Mouse (Mus musculus): Measurements from ENCODE around the gene Exosc6. TPM values are rescaled to one million over a fixed set of nuclear protein-coding genes. Genes with fewer than 3 reads are reported as not detected.
"Not testable (repeated sequence)": the region's sequence is repeated elsewhere in the genome, so short reads cannot be mapped to it uniquely, and the experiment has no call there.

Gene Exosc6
- 17.7 and 20.5 TPM in 2 replicates for polyA plus RNA-seq (2015; fragmentation: Nextera tagmentation; extraction: Ambion mirVana)

DNA sequence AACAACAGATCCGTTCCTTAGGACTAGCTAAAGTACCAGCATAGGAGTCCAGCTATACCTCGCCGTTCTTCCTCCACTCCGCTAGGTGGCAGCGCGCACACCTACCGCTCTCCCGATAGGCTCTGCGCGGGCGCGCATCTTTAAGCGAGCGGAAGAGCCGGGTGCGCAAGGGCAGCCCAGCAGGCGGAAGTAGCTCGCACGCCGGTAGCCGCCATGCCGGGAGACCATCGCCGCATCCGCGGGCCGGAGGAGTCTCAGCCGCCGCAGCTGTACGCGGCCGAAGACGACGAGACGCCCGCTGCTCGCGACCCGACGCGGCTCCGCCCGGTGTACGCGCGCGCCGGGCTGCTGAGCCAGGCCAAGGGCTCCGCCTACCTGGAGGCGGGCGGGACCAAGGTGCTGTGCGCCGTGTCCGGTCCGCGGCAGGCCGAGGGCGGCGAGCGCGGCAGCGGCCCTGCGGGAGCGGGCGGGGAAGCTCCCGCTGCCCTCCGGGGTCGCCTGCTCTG is at the start of gene Exosc6:
Exosc6 (plus strand) TSS at position 182 of the 506 bp plus-strand sequence.
- WGBS, result under 1% methylated on average over 64 of the region's 68 CpGs
- peak; percentile 90 for ATAC-seq (ENCODE audit: insufficient read depth, low FRiP score, low read depth)
- peaks cover 37% of the 10 kb centered on the region for H3K36me3 ChIP-seq

DNA sequence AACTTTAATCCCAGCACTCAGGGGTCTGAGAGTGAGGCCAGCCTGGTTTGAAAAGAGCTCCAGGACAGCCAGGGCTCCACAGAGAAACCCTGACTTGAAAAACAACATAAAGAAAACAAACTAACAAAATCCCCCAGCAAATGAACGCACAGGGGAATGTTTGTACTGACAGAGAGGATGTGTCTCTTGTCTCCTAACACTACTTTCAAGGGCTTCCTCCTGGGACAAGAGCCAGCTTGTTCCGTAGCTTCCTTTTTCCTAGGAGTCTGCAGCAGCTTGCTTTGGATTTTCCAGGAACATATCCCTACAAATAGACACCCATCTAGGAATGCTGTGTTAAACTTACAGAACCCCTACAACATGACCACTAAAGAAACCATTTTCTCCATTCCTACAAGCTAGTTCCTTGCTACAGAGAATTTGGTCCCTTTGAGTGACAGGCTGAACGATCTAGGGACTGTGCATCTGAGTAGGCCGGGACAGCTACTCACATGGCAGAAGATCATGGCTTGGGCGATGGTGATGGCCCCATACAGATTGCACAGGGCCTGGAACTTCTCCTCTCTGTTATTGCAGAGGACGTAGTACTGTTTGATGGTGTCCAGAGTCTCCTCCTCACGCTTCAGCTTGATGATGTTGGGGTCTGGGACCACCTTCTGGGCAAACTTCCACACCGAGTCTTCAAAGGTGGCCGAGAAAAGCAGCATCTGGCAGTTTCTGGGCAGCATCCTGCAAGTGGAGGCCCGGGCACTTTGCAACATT is 45.7 kb upstream of the Exosc6 start:
- H3K27me3 ChIP-seq (replicated peaks); H3K9me3 ChIP-seq; H3K4me3 ChIP-seq (replicated peaks); H3K4me1 ChIP-seq; H3K27ac ChIP-seq; ATAC-seq (ENCODE audit: insufficient read depth, low FRiP score, low read depth); H3K9ac ChIP-seq; H3K4me2 ChIP-seq: not testable (repeated sequence)
- H3K36me3 ChIP-seq, result peaks cover 25% of the 10 kb centered on the region
- 86% methylated on average over 9 of the region's 10 CpGs for WGBS

More for the DNA sequence above, at the start of gene Exosc6:
- Histone ChIP-seq H3K9ac (peak within 1 kb of the TSS; percentile 84), H3K4me3 (replicated peaks) (peak within 1 kb of the TSS; percentile 85), H3K4me2 (peak within 1 kb of the TSS; percentile 90), H3K27ac (peak within 1 kb of the TSS; percentile 92), H3K4me1 (peaks cover 14% of the 10 kb centered on the region), H3K9me3 (no peaks in the 10 kb centered on the region), H3K27me3 (replicated peaks) (no peaks in the 10 kb centered on the region)

DNA sequence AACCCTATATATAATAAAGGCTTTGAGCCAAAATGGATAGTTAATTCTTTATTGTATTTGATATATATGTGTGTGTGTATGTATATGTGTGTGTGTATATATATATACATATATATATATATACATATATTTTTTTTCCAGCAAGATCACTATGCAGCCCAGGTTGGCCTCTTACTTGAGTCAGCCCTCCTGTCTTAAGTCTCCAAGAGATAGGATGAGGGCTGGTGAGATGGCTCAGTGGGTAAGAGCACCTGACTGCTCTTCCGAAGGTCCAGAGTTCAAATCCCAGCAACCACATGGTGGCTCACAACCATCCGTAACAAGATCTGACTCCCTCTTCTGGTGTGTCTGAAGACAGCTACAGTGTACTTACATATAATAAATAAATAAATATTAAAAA is 29.5 kb upstream of the Exosc6 start:
- H3K9ac ChIP-seq; ATAC-seq (ENCODE audit: insufficient read depth, low FRiP score, low read depth); H3K27me3 ChIP-seq (replicated peaks); H3K4me1 ChIP-seq; H3K4me2 ChIP-seq; H3K27ac ChIP-seq; H3K4me3 ChIP-seq (replicated peaks); H3K9me3 ChIP-seq; H3K36me3 ChIP-seq: not testable (repeated sequence)
- WGBS, result 85% methylated on average over 2 of the region's 2 CpGs

DNA sequence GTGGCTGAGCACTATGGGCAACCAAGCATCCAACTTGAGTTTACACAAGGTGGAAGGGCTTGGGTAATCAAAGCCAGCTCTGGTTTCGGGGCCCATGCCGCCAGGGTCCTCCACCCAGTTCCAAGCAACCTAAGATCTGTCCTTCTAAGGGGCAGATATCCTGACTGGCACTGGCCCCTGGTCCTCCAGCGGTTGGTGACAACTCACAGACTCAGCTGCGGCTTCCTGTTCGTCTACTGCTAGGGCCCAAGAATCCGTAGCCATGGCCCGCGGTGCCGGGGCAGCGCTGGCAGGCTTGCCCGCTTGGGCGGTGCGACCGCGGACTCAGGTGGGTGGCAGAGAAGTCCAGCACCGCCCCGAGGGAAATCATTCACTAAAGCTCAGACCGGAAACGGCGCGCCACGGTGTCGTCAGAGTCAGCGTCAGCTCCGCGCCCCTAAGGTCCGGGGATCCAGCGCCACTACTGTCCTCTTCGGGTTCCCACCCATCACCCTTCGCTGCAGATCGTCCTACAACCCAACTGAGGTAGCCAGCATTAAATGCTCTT is 28.7 kb upstream of the Exosc6 start:
- peak overlapping the region; percentile 26; the same call in 1 of the 2 replicates for H3K27ac ChIP-seq
- ATAC-seq (ENCODE audit: insufficient read depth, low FRiP score, low read depth), result peak; percentile 94
- 0 out of 2 replicates have a peak, but pooled peaks cover 3% of the 10 kb centered on the region for H3K27me3 ChIP-seq (replicated peaks)
- 0% methylated on average over 31 of the region's 31 CpGs for WGBS
- no peaks in the 10 kb centered on the region for H3K9me3 ChIP-seq
- H3K4me3 ChIP-seq (replicated peaks), result peak overlapping the region; percentile 53
- no peaks in the 10 kb centered on the region for H3K4me1 ChIP-seq
- peak overlapping the region; percentile 75 for H3K4me2 ChIP-seq
- peak overlapping the region; percentile 30; the same call in 1 of the 2 replicates for H3K9ac ChIP-seq
- no peaks in the 10 kb centered on the region for H3K36me3 ChIP-seq

DNA sequence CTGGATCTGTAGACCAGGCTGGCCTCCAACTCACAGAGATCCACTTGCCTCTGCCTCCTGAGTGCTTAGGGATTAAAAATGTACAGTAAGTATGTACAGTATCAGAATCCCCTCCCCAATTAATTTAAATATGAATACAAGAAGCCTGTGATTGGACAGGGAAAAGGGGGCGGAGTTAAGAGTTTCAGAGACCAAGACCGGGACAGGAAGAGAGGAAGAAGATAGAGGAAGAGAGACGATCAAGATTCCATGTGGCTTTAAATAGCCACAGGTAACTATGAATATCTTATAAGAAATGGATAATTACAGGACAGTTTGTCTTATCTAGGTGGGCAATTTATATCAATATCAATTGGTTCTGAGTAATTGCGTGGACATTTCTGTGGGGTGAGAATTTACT is 26.6 kb upstream of the Exosc6 start:
- Histone ChIP-seq H3K36me3 (no peaks in the 10 kb centered on the region), H3K27ac (no peak overlapping the region), H3K4me2 (no peak overlapping the region), H3K4me3 (replicated peaks) (no peak overlapping the region), H3K9me3 (no peaks in the 10 kb centered on the region), H3K27me3 (replicated peaks) (0 out of 2 replicates have a peak, but pooled peaks cover 3% of the 10 kb centered on the region), H3K4me1 (peaks cover 8% of the 10 kb centered on the region), H3K9ac (no peak overlapping the region)
- ATAC-seq (ENCODE audit: insufficient read depth, low FRiP score, low read depth), result no peak
- WGBS, result 49% methylated on average over 4 of the region's 4 CpGs

DNA sequence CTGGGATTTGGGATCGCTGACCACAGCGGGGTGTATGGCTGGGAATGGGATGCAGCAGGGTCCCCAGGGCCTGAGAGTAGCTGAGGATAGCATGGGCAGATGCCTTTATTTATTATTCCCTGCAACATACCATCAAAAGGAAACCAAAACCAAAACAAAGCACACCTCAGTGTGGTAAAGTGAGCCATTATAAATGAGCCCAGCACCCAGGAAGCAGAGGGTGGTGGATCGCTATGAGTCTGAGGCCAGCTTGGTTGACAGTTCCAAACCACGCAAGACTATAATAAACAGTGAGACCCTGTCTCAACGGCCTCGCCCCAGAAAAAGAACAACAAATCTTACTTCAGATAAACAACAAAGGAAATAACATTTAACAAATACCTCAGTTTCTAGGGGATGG is 26.1 kb upstream of the Exosc6 start:
- WGBS, result 67% methylated on average over 6 of the region's 6 CpGs
- no peak overlapping the region for H3K4me3 ChIP-seq (replicated peaks)
- H3K9me3 ChIP-seq, result no peaks in the 10 kb centered on the region
- no peak for ATAC-seq (ENCODE audit: insufficient read depth, low FRiP score, low read depth)
- no peaks in the 10 kb centered on the region for H3K36me3 ChIP-seq
- peaks cover 13% of the 10 kb centered on the region for H3K4me1 ChIP-seq
- H3K9ac ChIP-seq, result no peak overlapping the region
- 0 out of 2 replicates have a peak, but pooled peaks cover 3% of the 10 kb centered on the region for H3K27me3 ChIP-seq (replicated peaks)
- H3K4me2 ChIP-seq, result no peak overlapping the region
- no peak overlapping the region for H3K27ac ChIP-seq

DNA sequence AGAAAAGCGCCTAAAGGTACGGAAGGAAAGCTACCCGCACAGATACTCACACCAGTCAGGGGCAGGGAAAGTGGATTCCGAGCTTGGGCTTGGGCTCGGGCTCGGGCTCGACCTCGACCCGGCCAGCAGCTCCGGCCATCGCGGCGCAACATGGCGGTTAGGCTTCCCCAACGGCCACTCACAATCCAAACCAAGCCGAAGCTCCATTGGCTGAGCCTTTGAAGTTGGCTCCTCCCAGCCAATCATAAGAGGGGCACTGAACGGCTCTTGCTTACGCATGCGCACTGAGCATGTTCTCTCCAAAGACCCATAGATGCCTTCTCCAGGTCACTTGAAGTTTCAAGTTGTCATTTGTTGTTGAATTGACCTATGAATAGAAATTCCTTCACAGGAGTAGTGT is 24.6 kb upstream of the Exosc6 start, which contains the start of gene Ddx19b:
Ddx19b (minus strand) TSS at position 180 of the 400 bp plus-strand sequence.
- no peak for ATAC-seq (ENCODE audit: insufficient read depth, low FRiP score, low read depth)
- H3K4me2 ChIP-seq, result no peak within 1 kb of the TSS

DNA sequence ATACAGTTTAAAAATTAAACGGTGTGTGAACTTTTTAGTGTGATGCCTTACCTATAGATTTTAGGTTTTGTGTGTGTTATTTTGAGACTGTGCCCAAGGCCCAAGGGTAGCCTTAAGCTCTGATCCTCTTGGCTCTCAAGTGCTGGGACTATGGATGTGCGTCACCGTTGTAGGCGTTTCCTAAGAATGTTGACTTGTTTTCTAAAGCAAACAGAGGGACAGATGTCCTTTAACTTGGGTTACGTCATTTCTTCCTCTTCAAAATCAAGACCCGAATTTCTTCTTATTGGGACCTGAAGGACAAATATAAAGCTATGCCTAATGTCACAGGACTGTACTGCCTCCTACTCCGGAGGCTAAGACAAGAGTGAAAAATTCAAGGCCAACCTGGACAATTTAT is 23.2 kb upstream of the Exosc6 start, which contains the start of gene Aars:
Aars (plus strand) TSS at position 229 of the 400 bp plus-strand sequence.
- Histone ChIP-seq H3K4me1 (peaks cover 20% of the 10 kb centered on the region), H3K27ac (peak within 1 kb of the TSS; percentile 77)
- 93% methylated on average over 7 of the region's 7 CpGs for WGBS

More for the DNA sequence above, 24.6 kb upstream of the Exosc6 start, which contains the start of gene Ddx19b:
- 94% methylated on average over 19 of the region's 19 CpGs for WGBS
- Histone ChIP-seq H3K36me3 (peaks cover 5% of the 10 kb centered on the region; the same call in 1 of the 2 replicates), H3K9me3 (no peaks in the 10 kb centered on the region), H3K27ac (no peak within 1 kb of the TSS), H3K27me3 (replicated peaks) (0 out of 2 replicates have a peak, but pooled peaks cover 3% of the 10 kb centered on the region), H3K9ac (no peak within 1 kb of the TSS), H3K4me3 (replicated peaks) (no peak within 1 kb of the TSS), H3K4me1 (peaks cover 20% of the 10 kb centered on the region)

DNA sequence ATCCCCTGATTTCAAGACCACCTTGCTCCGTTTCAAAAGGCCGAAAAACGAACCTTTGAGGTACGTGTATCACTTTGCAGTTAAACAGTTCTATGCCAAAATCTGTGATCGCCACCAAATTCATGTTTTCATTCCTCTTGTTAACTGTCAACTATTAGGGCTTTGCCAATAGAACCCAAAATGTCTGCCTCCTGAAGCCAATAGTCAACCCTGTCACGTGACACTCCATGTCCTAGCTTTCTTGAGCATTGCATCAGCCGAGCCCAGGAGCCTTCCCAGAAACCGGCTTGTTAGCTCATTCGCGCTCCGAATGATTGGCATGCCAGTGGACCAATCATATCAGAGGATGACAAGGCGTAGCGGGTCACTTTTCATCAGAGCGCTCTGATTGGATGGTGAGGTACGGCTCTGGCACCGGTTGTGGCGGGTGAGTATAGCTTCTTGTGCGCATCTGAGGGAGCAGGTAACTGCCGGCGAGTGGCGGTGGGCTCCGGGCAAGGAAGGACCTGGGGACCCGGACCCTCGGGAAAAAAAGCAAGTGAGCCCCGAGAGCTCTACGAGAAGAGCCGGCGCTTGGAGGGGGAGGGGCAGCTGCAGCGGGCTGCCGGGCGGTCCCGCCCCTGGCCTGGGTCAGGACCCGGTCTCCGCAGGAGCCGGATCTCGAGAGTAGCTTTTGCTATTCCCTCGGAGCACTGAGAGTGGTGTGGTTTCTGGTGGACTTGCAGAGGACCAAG is 22.5 kb upstream of the Exosc6 start:
- H3K4me1 ChIP-seq, result peaks cover 20% of the 10 kb centered on the region
- WGBS, result 6% methylated on average over 37 of the region's 37 CpGs
- H3K27me3 ChIP-seq (replicated peaks), result 0 out of 2 replicates have a peak, but pooled peaks cover 3% of the 10 kb centered on the region
- ATAC-seq (ENCODE audit: insufficient read depth, low FRiP score, low read depth), result peak; percentile 99
- peak overlapping the region; percentile 83 for H3K9ac ChIP-seq
- H3K4me3 ChIP-seq (replicated peaks), result peak overlapping the region; percentile 78
- H3K9me3 ChIP-seq, result no peaks in the 10 kb centered on the region
- peaks cover 18% of the 10 kb centered on the region; the same call in 1 of the 2 replicates for H3K36me3 ChIP-seq
- H3K4me2 ChIP-seq, result peak overlapping the region; percentile 62
- peak overlapping the region; percentile 77 for H3K27ac ChIP-seq

More for the DNA sequence above, 23.2 kb upstream of the Exosc6 start, which contains the start of gene Aars:
- peak within 1 kb of the TSS; percentile 83 for H3K9ac ChIP-seq
- peak within 1 kb of the TSS; percentile 62 for H3K4me2 ChIP-seq
- H3K36me3 ChIP-seq, result peaks cover 13% of the 10 kb centered on the region; the same call in 1 of the 2 replicates
- H3K4me3 ChIP-seq (replicated peaks), result peak within 1 kb of the TSS; percentile 78
- no peaks in the 10 kb centered on the region for H3K9me3 ChIP-seq
- no peak for ATAC-seq (ENCODE audit: insufficient read depth, low FRiP score, low read depth)
- 0 out of 2 replicates have a peak, but pooled peaks cover 3% of the 10 kb centered on the region for H3K27me3 ChIP-seq (replicated peaks)

DNA sequence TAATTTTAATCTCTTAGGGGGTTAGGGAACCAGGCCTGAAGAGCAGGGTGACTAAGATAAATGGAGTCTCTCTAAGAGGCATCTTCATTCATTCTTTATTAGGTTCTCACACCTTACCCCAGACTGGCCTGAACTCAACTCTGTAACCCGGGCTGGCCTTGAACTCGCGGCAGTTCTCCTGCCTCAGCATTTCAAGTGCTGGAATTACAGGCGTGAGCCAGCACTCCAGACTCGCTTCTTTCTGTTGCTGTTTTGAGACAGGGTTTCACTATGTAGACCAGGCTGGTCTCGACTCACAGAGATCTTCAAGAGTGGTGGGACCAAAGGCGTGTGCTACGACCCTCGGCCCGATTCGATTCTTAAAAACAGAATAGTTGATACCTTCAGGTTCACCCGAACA is 21.9 kb upstream of the Exosc6 start:
- Histone ChIP-seq H3K9ac (peak overlapping the region; percentile 83), H3K36me3 (peaks cover 24% of the 10 kb centered on the region; the same call in 1 of the 2 replicates), H3K27ac (peak overlapping the region; percentile 77), H3K4me3 (replicated peaks) (peak overlapping the region; percentile 78), H3K4me2 (peak overlapping the region; percentile 62), H3K9me3 (no peaks in the 10 kb centered on the region), H3K27me3 (replicated peaks) (0 out of 2 replicates have a peak, but pooled peaks cover 3% of the 10 kb centered on the region), H3K4me1 (peaks cover 20% of the 10 kb centered on the region)
- WGBS, result 15% methylated on average over 12 of the region's 12 CpGs
- no peak for ATAC-seq (ENCODE audit: insufficient read depth, low FRiP score, low read depth)

DNA sequence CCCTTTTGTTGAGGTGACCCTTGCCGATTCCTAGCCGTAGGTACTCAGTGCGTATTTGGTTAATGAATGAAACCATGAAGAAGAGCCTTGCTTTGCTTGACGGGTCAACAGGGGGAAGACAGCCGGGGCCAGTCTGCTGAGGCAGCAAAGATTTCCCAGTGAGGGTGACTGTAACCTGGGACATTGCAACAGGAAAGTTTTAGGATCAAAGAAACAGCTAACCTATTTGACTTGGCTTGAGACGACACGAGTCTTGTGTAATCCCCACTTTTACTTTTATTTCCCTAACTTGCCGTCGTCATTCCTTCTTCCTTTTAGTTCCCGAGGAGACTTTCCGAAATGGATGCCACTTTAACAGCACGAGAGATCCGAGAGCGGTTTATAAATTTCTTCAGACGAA is 19.5 kb upstream of the Exosc6 start:
- Histone ChIP-seq H3K4me3 (replicated peaks) (no peak overlapping the region), H3K36me3 (peaks cover 42% of the 10 kb centered on the region), H3K9ac (no peak overlapping the region), H3K27ac (no peak overlapping the region), H3K27me3 (replicated peaks) (0 out of 2 replicates have a peak, but pooled peaks cover 1% of the 10 kb centered on the region), H3K4me2 (no peak overlapping the region), H3K4me1 (peaks cover 20% of the 10 kb centered on the region), H3K9me3 (no peaks in the 10 kb centered on the region)
- no peak for ATAC-seq (ENCODE audit: insufficient read depth, low FRiP score, low read depth)
- 93% methylated on average over 15 of the region's 15 CpGs for WGBS
